Mouse (Mus musculus) ovary, postnatal 36 days (tissue): ENCODE measurements around the gene Atp6v0a1.

Experiments used
- DNase-seq: peaks from one replicate; pipeline ENCODE4 v3.0.0; 2022; ENCODE audit warnings: low spot score, mixed read lengths

Gene Atp6v0a1

GRCm38 (mm10) chr11:101085617-101086322 is 76.5 kb downstream of the Atp6v0a1 start:
- no peak for DNase-seq

- DNase-seq, result no peak
Measured at GRCm38 (mm10) chr11:101086323-101086674, 77.0 kb downstream of the Atp6v0a1 start.

GRCm38 (mm10) chr11:101086756-101087681 is 77.8 kb downstream of the Atp6v0a1 start, which contains the start of gene Mlx:
TSS of gene Mlx (plus strand) at chr11:101087277.
- DNase-seq, result peak; percentile 82

GRCm38 (mm10) chr11:101087682-101088055 is 78.4 kb downstream of the Atp6v0a1 start:
- no peak for DNase-seq

- DNase-seq, result no peak
Measured at GRCm38 (mm10) chr11:101089931-101090330, 80.7 kb downstream of the Atp6v0a1 start.

- no peak for DNase-seq
Measured at GRCm38 (mm10) chr11:101094930-101095313, 85.7 kb downstream of the Atp6v0a1 start.

- DNase-seq, result peak; percentile 91
Measured at GRCm38 (mm10) chr11:101095314-101096024, 86.2 kb downstream of the Atp6v0a1 start, which contains the start of gene Psmc3ip. TSS of gene Psmc3ip (minus strand) at chr11:101095436.

GRCm38 (mm10) chr11:101098231-101098630 is 89.0 kb downstream of the Atp6v0a1 start:
- DNase-seq, result no peak

GRCm38 (mm10) chr11:101103011-101103410 is 93.8 kb downstream of the Atp6v0a1 start:
- no peak for DNase-seq

GRCm38 (mm10) chr11:101109351-101109750 is 100.1 kb downstream of the Atp6v0a1 start:
- no peak for DNase-seq

GRCm38 (mm10) chr11:101110708-101111107 is 101.5 kb downstream of the Atp6v0a1 start:
- DNase-seq, result no peak

- DNase-seq, result no peak
Measured at GRCm38 (mm10) chr11:101111178-101111577, 101.9 kb downstream of the Atp6v0a1 start.

- no peak for DNase-seq
Measured at GRCm38 (mm10) chr11:101112186-101112585, 102.9 kb downstream of the Atp6v0a1 start.
